Mouse (Mus musculus) intestine, embryonic 16.5 days (tissue): ENCODE measurements around the gene Olfr15. TPM values are rescaled to one million over a fixed set of nuclear protein-coding genes. Genes with fewer than 3 reads are reported as not detected.

ENCODE experiments used
- polyA plus RNA-seq: library from polyadenylated mRNA; unstranded; fragments of >200 nt; fragmentation: Nextera tagmentation; extraction: Ambion mirVana; gene quantifications from 2 replicates; pipeline ENCODE4 v1.2.1, GENCODE M21; 2015

The Olfr15 gene
- polyA plus RNA-seq, 1 experiment from 2014 or later: not detected

Other genes with a start within 250 kb of the Olfr15 start
- not detected in 2 replicates for gene Olfr161, start 239.8 kb upstream of the Olfr15 start, polyA plus RNA-seq
- 0.12 and 0.16 TPM in 2 replicates for gene Mefv, start 112.8 kb upstream of the Olfr15 start, polyA plus RNA-seq
- 35.3 and 35.8 TPM in 2 replicates for gene Zfp263, start 86.8 kb upstream of the Olfr15 start, polyA plus RNA-seq
- gene Zfp174, start 16.4 kb downstream of the Olfr15 start, polyA plus RNA-seq: 0.65 and 0.82 TPM in 2 replicates
- 43.3 and 44.1 TPM in 2 replicates for gene Naa60, start 41.5 kb downstream of the Olfr15 start, polyA plus RNA-seq
- gene Zfp597, start 53.7 kb downstream of the Olfr15 start, polyA plus RNA-seq: 3.6 and 4.3 TPM in 2 replicates
- gene Gm20695, start 53.8 kb downstream of the Olfr15 start, polyA plus RNA-seq: 0.32 and 0.95 TPM in 2 replicates
- 5.3 and 7.1 TPM in 2 replicates for gene 1700037C18Rik, start 77.8 kb downstream of the Olfr15 start, polyA plus RNA-seq
- gene Cluap1, start 77.9 kb downstream of the Olfr15 start, polyA plus RNA-seq: 16.2 and 16.6 TPM in 2 replicates
- gene Nlrc3, start 145.8 kb downstream of the Olfr15 start, polyA plus RNA-seq: 1.2 and 1.6 TPM in 2 replicates
- gene Slx4, start 172.9 kb downstream of the Olfr15 start, polyA plus RNA-seq: 10.5 and 11.3 TPM in 2 replicates
- gene Dnase1, start 206.1 kb downstream of the Olfr15 start, polyA plus RNA-seq: 4.3 and 4.5 TPM in 2 replicates
- 128 and 131 TPM in 2 replicates for gene Trap1, start 246.9 kb downstream of the Olfr15 start, polyA plus RNA-seq